Mouse (Mus musculus): Measurements from ENCODE around the gene Ptprn. TPM values are rescaled to one million over a fixed set of nuclear protein-coding genes. Genes with fewer than 3 reads are reported as not detected.

Ptprn gene
- 24.2 and 26.6 TPM in 2 replicates for polyA plus RNA-seq (2015; fragmentation: Nextera tagmentation; extraction: Ambion mirVana)

GRCm38 (mm10) chr1:75264091-75264880, at the start of gene Ptprn:
Gene Ptprn (minus strand): TSS chr1:75264502.
- Histone ChIP-seq H3K27ac (peak within 1 kb of the TSS; percentile 20), H3K4me2 (peak within 1 kb of the TSS; percentile 79), H3K9me3 (no peaks in the 10 kb centered on the region), H3K36me3 (replicated peaks) (no peaks in the 10 kb centered on the region), H3K9ac (peak within 1 kb of the TSS; percentile 63), H3K4me1 (peaks cover 8% of the 10 kb centered on the region), H3K27me3 (replicated peaks) (peaks cover 29% of the 10 kb centered on the region), H3K4me3 (peak within 1 kb of the TSS; percentile 60)
- peak; percentile 85 for ATAC-seq (replicated peaks)
- WGBS, result 11% methylated on average over 31 of the region's 32 CpGs

- no peak for ATAC-seq (replicated peaks)
- no peak overlapping the region for H3K4me2 ChIP-seq
- over 99% methylated on average over 6 of the region's 6 CpGs for WGBS
- no peak overlapping the region for H3K27ac ChIP-seq
- peaks cover 12% of the 10 kb centered on the region for H3K4me1 ChIP-seq
- no peaks in the 10 kb centered on the region for H3K27me3 ChIP-seq (replicated peaks)
- no peak overlapping the region for H3K9ac ChIP-seq
- H3K4me3 ChIP-seq, result no peak overlapping the region
- peaks cover 46% of the 10 kb centered on the region; the same call in 1 of the 2 replicates for H3K36me3 ChIP-seq (replicated peaks)
- H3K9me3 ChIP-seq, result no peaks in the 10 kb centered on the region
Measured at GRCm38 (mm10) chr1:75311694-75312093, 47.4 kb upstream of the Ptprn start.

- Histone ChIP-seq H3K36me3 (replicated peaks) (peaks cover 17% of the 10 kb centered on the region; the same call in 1 of the 2 replicates), H3K9ac (no peak overlapping the region), H3K4me3 (no peak overlapping the region), H3K9me3 (no peaks in the 10 kb centered on the region), H3K27me3 (replicated peaks) (no peaks in the 10 kb centered on the region), H3K4me2 (no peak overlapping the region), H3K4me1 (no peaks in the 10 kb centered on the region), H3K27ac (no peak overlapping the region)
- WGBS, result 74% methylated on average over 2 of the region's 2 CpGs
- ATAC-seq (replicated peaks), result no peak
Measured at GRCm38 (mm10) chr1:75304662-75305061, 40.4 kb upstream of the Ptprn start.

GRCm38 (mm10) chr1:75294294-75294693, 30.0 kb upstream of the Ptprn start:
- H3K9me3 ChIP-seq, result no peaks in the 10 kb centered on the region
- 79% methylated on average over 5 of the region's 5 CpGs for WGBS
- H3K4me3 ChIP-seq, result no peak overlapping the region
- peaks cover 17% of the 10 kb centered on the region for H3K4me1 ChIP-seq
- H3K27ac ChIP-seq, result no peak overlapping the region
- no peak for ATAC-seq (replicated peaks)
- H3K36me3 ChIP-seq (replicated peaks), result no peaks in the 10 kb centered on the region
- no peak overlapping the region for H3K9ac ChIP-seq
- H3K4me2 ChIP-seq, result no peak overlapping the region
- no peaks in the 10 kb centered on the region for H3K27me3 ChIP-seq (replicated peaks)

GRCm38 (mm10) chr1:75293331-75293701, 29.0 kb upstream of the Ptprn start:
- H3K27ac ChIP-seq, result no peak overlapping the region
- H3K4me1 ChIP-seq, result peaks cover 27% of the 10 kb centered on the region
- 84% methylated on average over 5 of the region's 5 CpGs for WGBS
- no peaks in the 10 kb centered on the region for H3K27me3 ChIP-seq (replicated peaks)
- no peaks in the 10 kb centered on the region for H3K36me3 ChIP-seq (replicated peaks)
- ATAC-seq (replicated peaks), result no peak
- no peak overlapping the region for H3K4me2 ChIP-seq
- no peak overlapping the region for H3K9ac ChIP-seq
- H3K4me3 ChIP-seq, result no peak overlapping the region
- H3K9me3 ChIP-seq, result no peaks in the 10 kb centered on the region

DNA sequence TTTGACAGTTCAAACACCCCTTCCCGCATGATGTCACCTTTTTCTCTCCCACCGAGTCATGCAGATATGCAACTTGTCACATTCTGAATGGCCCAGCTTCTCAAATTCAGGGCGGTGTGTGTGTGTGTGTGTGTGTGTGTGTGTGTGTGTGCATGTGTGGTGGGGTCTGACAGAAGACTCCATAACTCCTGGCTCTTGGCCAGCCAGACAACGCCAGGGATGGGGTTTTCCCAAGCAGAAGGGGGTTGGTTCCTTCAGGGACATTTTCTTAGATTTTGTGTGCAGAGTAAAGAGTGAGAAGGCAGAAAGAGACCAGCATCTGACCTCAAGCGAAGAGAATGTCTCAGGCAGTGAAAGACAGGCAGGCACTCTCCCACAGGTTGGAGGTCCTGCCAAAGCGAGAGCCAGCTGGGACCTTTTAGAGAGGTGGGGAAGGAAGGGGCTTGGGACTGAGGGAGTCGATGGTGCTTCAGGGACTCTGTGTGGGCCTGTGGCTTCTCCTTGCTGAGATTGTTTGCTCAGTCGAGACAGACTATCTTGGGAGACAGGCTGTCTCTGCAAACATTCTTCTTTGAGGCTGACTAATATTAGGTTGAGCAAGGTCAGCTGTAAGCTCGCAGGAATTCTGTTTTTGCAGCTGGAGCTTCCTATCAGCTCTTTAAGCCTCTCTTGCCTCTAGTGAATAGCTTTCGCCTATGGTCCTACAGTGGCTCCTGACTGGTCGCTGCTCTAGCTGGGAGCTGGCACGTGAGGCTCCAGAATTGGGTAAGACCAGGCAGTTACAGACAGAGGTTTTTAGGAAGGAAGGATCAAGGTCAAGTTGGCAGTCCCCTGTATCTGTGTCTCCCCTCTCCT, 28.4 kb upstream of the Ptprn start:
- no peaks in the 10 kb centered on the region for H3K36me3 ChIP-seq (replicated peaks)
- no peak for ATAC-seq (replicated peaks)
- H3K27me3 ChIP-seq (replicated peaks), result no peaks in the 10 kb centered on the region
- H3K4me1 ChIP-seq, result peaks cover 32% of the 10 kb centered on the region
- no peak overlapping the region for H3K27ac ChIP-seq
- H3K4me3 ChIP-seq, result no peak overlapping the region
- WGBS, result 64% methylated on average over 12 of the region's 12 CpGs
- no peak overlapping the region for H3K9ac ChIP-seq
- H3K9me3 ChIP-seq, result no peaks in the 10 kb centered on the region
- no peak overlapping the region for H3K4me2 ChIP-seq

GRCm38 (mm10) chr1:75291321-75291720, 27.0 kb upstream of the Ptprn start:
- Histone ChIP-seq H3K4me3 (no peak overlapping the region), H3K27me3 (replicated peaks) (no peaks in the 10 kb centered on the region), H3K27ac (no peak overlapping the region), H3K36me3 (replicated peaks) (no peaks in the 10 kb centered on the region), H3K9me3 (no peaks in the 10 kb centered on the region), H3K4me2 (no peak overlapping the region), H3K9ac (no peak overlapping the region), H3K4me1 (peaks cover 32% of the 10 kb centered on the region)
- ATAC-seq (replicated peaks), result no peak
- 88% methylated on average over 8 of the region's 8 CpGs for WGBS

DNA sequence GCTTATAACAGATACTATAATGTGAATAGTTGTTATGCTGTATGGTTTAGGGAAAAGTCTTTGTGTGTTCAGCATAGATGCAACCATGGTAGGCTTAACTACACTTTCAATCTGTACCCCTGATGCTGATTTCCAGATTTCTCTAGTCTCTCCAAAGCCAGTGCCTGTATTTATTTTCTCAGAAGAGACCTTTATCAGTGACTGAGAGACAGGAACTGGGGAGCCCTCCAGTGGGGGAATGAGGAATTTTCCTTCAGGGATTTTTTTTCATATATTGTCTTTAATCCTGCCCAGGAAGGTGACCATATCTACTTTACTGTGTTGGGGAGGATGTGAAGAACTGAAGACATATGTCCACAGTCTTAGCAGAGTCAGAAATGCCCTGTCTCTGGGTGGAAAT, 26.3 kb upstream of the Ptprn start:
- no peaks in the 10 kb centered on the region for H3K9me3 ChIP-seq
- no peak overlapping the region for H3K4me2 ChIP-seq
- no peaks in the 10 kb centered on the region for H3K36me3 ChIP-seq (replicated peaks)
- H3K27me3 ChIP-seq (replicated peaks), result no peaks in the 10 kb centered on the region
- H3K4me3 ChIP-seq, result no peak overlapping the region
- H3K27ac ChIP-seq, result peak overlapping the region; percentile 83
- ATAC-seq (replicated peaks), result peak; percentile 41; the same call in 1 of the 2 replicates
- peaks cover 32% of the 10 kb centered on the region for H3K4me1 ChIP-seq
- H3K9ac ChIP-seq, result no peak overlapping the region

DNA sequence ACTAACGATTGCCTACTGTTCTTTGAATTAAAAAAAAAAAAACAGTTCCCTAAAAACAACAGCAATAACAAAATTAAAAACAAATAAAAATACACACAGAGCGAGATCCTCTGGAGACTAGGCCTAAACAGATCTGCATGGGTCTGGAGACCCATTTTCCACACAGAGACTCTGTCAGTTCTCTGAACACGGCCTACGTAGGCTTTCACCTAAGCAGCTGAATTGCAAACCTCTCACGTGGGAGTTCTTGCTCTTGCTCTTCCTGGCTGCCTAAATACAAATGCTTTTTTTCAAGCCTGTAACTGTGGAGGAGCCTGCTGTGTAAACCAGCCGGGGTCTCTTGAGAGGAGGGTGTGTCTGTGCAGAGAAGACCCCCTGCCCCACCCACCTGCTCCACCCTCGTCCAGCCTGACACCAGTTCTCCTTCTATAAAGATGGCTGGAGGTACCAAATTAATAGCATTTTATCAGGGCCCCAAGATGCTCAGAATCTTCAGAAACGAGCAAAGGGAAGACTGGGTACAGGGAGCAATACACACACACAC, 25.7 kb upstream of the Ptprn start:
- WGBS, result 18% methylated on average over 8 of the region's 8 CpGs
- Histone ChIP-seq H3K4me1 (peaks cover 32% of the 10 kb centered on the region), H3K4me2 (peak overlapping the region; percentile 29; the same call in 1 of the 2 replicates), H3K27ac (peak overlapping the region; percentile 83), H3K9ac (no peak overlapping the region), H3K36me3 (replicated peaks) (no peaks in the 10 kb centered on the region), H3K9me3 (no peaks in the 10 kb centered on the region), H3K27me3 (replicated peaks) (no peaks in the 10 kb centered on the region), H3K4me3 (no peak overlapping the region)
- peak; percentile 53; the same call in 1 of the 2 replicates for ATAC-seq (replicated peaks)

DNA sequence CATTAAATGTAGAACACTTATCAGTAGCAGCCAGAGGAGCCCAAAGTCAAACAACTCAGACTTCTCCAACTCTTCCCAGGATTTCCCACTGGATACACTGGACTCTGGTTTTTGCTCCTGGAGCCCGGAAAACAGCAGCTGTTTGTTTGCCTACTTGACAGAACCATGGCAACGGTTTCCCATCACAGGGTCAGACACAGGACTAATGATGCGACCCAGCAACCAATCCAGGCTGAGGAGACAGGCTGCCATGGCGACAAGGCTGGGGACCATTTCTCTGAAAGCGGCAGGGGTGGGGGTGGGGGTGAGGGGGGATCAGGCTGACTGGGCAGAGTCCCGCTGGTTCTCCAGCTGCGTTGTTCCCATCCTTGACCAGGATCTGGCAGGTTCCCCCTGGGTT, 25.1 kb upstream of the Ptprn start:
- Histone ChIP-seq H3K9ac (no peak overlapping the region), H3K4me3 (no peak overlapping the region), H3K9me3 (no peaks in the 10 kb centered on the region), H3K36me3 (replicated peaks) (no peaks in the 10 kb centered on the region), H3K4me1 (peaks cover 32% of the 10 kb centered on the region), H3K4me2 (peak overlapping the region; percentile 29), H3K27me3 (replicated peaks) (no peaks in the 10 kb centered on the region), H3K27ac (peak overlapping the region; percentile 83)
- ATAC-seq (replicated peaks), result peak; percentile 92
- 1% methylated on average over 7 of the region's 7 CpGs for WGBS

- no peaks in the 10 kb centered on the region for H3K9me3 ChIP-seq
- no peak overlapping the region for H3K4me2 ChIP-seq
- peaks cover 21% of the 10 kb centered on the region for H3K4me1 ChIP-seq
- no peak overlapping the region for H3K27ac ChIP-seq
- H3K27me3 ChIP-seq (replicated peaks), result no peaks in the 10 kb centered on the region
- H3K4me3 ChIP-seq, result no peak overlapping the region
- 87% methylated on average over 7 of the region's 7 CpGs for WGBS
- H3K9ac ChIP-seq, result no peak overlapping the region
- ATAC-seq (replicated peaks), result no peak
- H3K36me3 ChIP-seq (replicated peaks), result no peaks in the 10 kb centered on the region
Measured at GRCm38 (mm10) chr1:75284911-75285310, 20.6 kb upstream of the Ptprn start.

DNA sequence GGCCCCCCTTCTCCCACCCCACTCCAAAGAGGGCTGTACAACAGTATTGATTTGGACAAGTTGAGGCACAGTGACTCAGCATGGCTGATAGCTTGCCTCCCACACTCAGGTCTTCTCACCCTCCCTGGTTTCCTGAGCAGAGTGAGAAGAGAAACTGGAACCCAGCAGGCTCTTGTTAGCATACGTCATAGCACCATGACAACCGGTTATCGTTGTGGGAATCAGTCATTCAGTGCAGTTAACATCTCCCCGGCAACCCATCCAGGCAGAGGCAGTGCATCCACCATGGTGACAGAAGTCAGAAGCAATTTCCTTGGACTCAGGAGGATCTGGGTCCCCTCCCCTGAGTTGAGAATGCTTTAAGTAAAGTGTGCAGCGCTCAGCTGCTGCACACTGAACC, 18.7 kb upstream of the Ptprn start:
- Histone ChIP-seq H3K27me3 (replicated peaks) (no peaks in the 10 kb centered on the region), H3K27ac (no peak overlapping the region), H3K36me3 (replicated peaks) (no peaks in the 10 kb centered on the region), H3K4me2 (no peak overlapping the region), H3K9ac (no peak overlapping the region), H3K9me3 (no peaks in the 10 kb centered on the region), H3K4me3 (no peak overlapping the region), H3K4me1 (peaks cover 7% of the 10 kb centered on the region)
- WGBS, result 57% methylated on average over 5 of the region's 5 CpGs
- no peak for ATAC-seq (replicated peaks)

Measured in midbrain, embryonic 15.5 days (tissue).